Mouse (Mus musculus) ES-CJ7 (cell line): ENCODE measurements around the gene Abca13.

Source experiments
- DNase-seq: peaks from one replicate; pipeline ENCODE4 v3.0.0; 2011; ENCODE audit warnings: low read depth, low spot score

Gene Abca13

GRCm38 (mm10) chr11:9285759-9286158 lies 94.0 kb downstream of the Abca13 start:
- DNase-seq, result no peak

- DNase-seq, result no peak
Observed at GRCm38 (mm10) chr11:9291168-9291567, 99.4 kb downstream of the Abca13 start.

GRCm38 (mm10) chr11:9299615-9300014 lies 107.9 kb downstream of the Abca13 start:
- DNase-seq, result no peak

GRCm38 (mm10) chr11:9305450-9305849 lies 113.7 kb downstream of the Abca13 start:
- no peak for DNase-seq

- DNase-seq, result no peak
Observed at GRCm38 (mm10) chr11:9316545-9316944, 124.8 kb downstream of the Abca13 start.

GRCm38 (mm10) chr11:9317076-9317929 lies 125.6 kb downstream of the Abca13 start:
- DNase-seq, result peak; percentile 55

- no peak for DNase-seq
Observed at GRCm38 (mm10) chr11:9338151-9338550, 146.4 kb downstream of the Abca13 start.

GRCm38 (mm10) chr11:9347724-9348123 lies 156.0 kb downstream of the Abca13 start:
- DNase-seq, result peak; percentile 61

- no peak for DNase-seq
Observed at GRCm38 (mm10) chr11:9373160-9373559, 181.4 kb downstream of the Abca13 start.

GRCm38 (mm10) chr11:9374426-9374825 lies 182.7 kb downstream of the Abca13 start:
- DNase-seq, result peak; percentile 72

GRCm38 (mm10) chr11:9388520-9388919 lies 196.8 kb downstream of the Abca13 start:
- DNase-seq, result no peak

GRCm38 (mm10) chr11:9416946-9417345 lies 225.2 kb downstream of the Abca13 start:
- no peak for DNase-seq

- no peak for DNase-seq
Observed at GRCm38 (mm10) chr11:9420205-9420604, 228.5 kb downstream of the Abca13 start.

GRCm38 (mm10) chr11:9427411-9427810 lies 235.7 kb downstream of the Abca13 start:
- DNase-seq, result no peak

- DNase-seq, result no peak
Observed at GRCm38 (mm10) chr11:9432807-9433206, 241.1 kb downstream of the Abca13 start.

GRCm38 (mm10) chr11:9436617-9437016 lies 244.9 kb downstream of the Abca13 start:
- DNase-seq, result no peak

GRCm38 (mm10) chr11:9439781-9440180 lies 248.0 kb downstream of the Abca13 start:
- DNase-seq, result no peak

- no peak for DNase-seq
Observed at GRCm38 (mm10) chr11:9441192-9441591, 249.4 kb downstream of the Abca13 start.

- DNase-seq, result no peak
Observed at GRCm38 (mm10) chr11:9472400-9472799, 280.7 kb downstream of the Abca13 start.

- peak; percentile 59 for DNase-seq
Observed at GRCm38 (mm10) chr11:9481511-9481910, 289.8 kb downstream of the Abca13 start.

GRCm38 (mm10) chr11:9500326-9501142 lies 308.8 kb downstream of the Abca13 start:
- DNase-seq, result no peak

- DNase-seq, result peak; percentile 41
Observed at GRCm38 (mm10) chr11:9514966-9515365, 323.2 kb downstream of the Abca13 start.

GRCm38 (mm10) chr11:9528556-9528955 lies 336.8 kb downstream of the Abca13 start:
- DNase-seq, result no peak
